Mouse (Mus musculus): Measurements from ENCODE around the gene Fgd1.

Fgd1 gene

GRCm38 (mm10) chrX:151087418-151087817 is 41.5 kb downstream of the Fgd1 start:
- no peak for DNase-seq (ENCODE audit: low read depth, low spot score)

DNA sequence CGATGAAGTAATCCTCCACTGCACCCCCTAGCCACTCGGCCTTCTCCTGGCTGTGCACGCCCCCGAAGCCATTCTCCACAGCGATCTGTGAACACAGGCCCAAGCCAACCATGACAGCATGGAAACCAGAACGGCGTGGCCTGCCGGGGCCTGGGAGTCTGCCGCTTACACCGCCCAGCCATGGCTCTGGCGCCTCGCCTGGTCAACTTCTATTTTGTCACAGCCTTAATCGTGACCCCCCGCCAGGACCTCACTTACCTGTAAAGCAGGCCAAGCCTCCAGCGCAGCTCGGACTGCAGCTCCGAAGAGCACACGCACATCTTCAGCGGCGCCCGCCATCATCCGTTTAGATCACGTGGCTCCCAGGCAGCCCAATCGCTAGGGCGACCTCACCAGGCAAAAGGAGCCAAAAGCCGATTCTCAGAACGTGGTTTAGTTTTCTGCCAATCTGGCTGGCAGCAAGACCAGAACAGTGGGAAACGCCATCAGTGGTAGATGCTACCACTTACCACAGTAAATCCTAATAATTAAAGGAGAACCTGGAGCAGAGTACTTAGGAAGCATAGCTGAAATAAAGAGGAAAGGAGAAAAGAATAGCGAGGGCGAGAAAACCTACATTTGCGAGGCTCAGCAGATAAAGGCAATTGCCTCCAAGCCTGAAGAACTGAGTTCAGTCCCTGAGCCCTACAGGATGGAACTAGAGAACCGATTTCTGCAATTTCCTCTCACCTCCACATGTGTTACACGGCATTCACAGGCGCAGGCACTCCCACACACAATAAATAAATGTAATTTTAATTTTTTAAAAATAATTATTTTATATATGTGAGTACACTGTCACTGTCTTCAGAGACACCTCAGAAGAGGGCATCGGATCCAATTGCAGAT is 50.5 kb downstream of the Fgd1 start, which contains the start of gene Tsr2:
TSS of gene Tsr2 (minus strand) at position 373 of the 888 bp plus-strand sequence.
- peak; percentile 49 for DNase-seq (ENCODE audit: low read depth, low spot score)

DNA sequence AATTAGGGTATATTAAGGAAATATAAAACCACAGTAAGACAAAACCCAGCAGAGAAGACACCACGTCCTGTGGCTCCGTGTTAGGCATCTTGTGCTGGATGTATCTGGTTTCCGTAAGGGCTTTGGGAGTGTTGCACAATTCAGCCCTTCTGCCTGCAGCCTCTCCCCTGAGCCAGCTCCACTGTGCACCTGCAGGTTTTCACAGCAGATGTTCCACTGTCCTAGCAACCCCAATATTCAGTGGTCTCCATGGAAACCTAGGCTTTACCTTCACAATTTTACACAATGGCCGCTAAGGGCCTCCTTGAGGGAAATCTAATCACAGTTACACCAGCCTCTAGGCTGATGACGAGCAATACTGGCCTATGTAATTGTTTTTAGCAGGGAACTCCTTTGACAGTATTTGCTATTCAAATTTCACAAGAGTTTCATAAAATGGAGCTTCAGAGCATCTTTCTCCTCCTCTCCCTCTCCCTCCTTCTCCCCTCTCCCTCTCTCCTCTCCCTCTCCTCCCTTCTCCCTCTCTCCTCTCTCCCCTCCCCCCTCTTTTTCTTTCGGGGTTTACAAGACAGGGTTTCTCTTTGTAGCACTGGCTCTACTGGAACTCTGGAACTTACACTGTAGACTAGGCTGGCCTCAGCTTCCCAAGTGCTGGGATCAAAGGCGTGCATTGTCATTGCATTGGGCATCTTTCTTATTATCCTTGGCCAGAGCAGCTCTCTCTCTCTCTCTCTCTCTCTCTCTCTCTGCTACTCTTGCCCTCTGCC is 61.5 kb downstream of the Fgd1 start:
- no peak for DNase-seq (ENCODE audit: low read depth, low spot score)

GRCm38 (mm10) chrX:151116795-151117194 is 70.8 kb downstream of the Fgd1 start:
- no peak for DNase-seq (ENCODE audit: low read depth, low spot score)

GRCm38 (mm10) chrX:151117432-151117831 is 71.5 kb downstream of the Fgd1 start:
- DNase-seq (ENCODE audit: low read depth, low spot score): no peak

- DNase-seq (ENCODE audit: low read depth, low spot score): no peak
Measured at GRCm38 (mm10) chrX:151123933-151124332, 78.0 kb downstream of the Fgd1 start.

GRCm38 (mm10) chrX:151130493-151130892 is 84.5 kb downstream of the Fgd1 start:
- DNase-seq (ENCODE audit: low read depth, low spot score): no peak

DNA sequence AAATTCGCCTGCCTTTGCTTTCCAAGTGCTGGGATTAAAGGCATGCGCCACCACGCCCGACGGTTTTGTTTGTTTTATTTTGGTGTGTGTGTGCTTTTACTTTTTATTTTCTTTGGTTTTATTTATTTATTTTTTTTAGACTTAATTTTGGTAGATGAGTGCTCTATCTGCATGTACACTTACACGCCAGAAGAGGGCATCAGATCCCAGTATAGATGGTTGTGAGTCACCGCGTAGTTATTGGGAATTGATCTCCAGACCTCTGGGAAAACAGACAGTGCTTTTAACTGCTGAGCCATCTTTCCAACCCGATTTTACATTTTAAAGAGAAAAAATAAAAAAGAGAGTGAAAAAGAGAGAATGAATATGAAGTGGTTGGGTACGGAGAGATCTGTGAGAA is 86.8 kb downstream of the Fgd1 start:
- DNase-seq (ENCODE audit: low read depth, low spot score): no peak

Measured in c-Kit-negative CD71-positive TER-119-positive erythroid progenitor cells, embryonic 14.5 days (primary cell).